Mouse (Mus musculus) liver, embryonic 14.5 days (tissue): ENCODE results near the gene Thbd. TPM values are rescaled to one million over a fixed set of nuclear protein-coding genes. Genes with fewer than 3 reads are reported as not detected.

ENCODE experiments used
- ATAC-seq: fragments of 200-750 bp; cut with Nextera tagmentation; 2 replicates; pipeline ENCODE4 v1.8.0; 2017; ENCODE audit warnings: moderate number of reproducible peaks, mild to moderate bottlenecking, moderate library complexity; ENCODE audit not compliant: insufficient read depth
- DNase-seq, 3 experiments: peaks; one replicate each; pipeline ENCODE4 v3.0.0-alpha.2; 2012 to 2013; ENCODE audit warnings: low read depth in 3 of 3, low spot score in 3 of 3
- H3K27ac ChIP-seq: fragments of 300-500 bp; sonication (generic); 2 replicates; pipeline ENCODE4 v1.5.1; 2014; ENCODE audit warnings: moderate library complexity, mild to moderate bottlenecking, control low read depth, inconsistent platforms
- H3K27me3 ChIP-seq: fragments of 300-500 bp; sonication (generic); 2 replicates; pipeline ENCODE4 v1.6.1; 2014; ENCODE audit warnings: mild to moderate bottlenecking, low read length, moderate library complexity; ENCODE audit not compliant: control insufficient read depth, insufficient read depth
- H3K36me3 ChIP-seq: fragments of 300-500 bp; sonication (generic); replicated peaks from 2 replicates; pipeline ENCODE4 v1.6.1; 2014; ENCODE audit warnings: low read depth; ENCODE audit not compliant: control insufficient read depth, insufficient read depth
- H3K4me1 ChIP-seq, 2 experiments: fragments of 200-500 bp in 1 of 2; fragments of 300-500 bp in 1 of 2; sonication (generic) in 1 of 2; replicated peaks; 2 replicates each; pipeline ENCODE4 v1.6.1; 2012 to 2014; ENCODE audit warnings: antibody characterized with exemption in 1 of 2, inconsistent platforms in 1 of 2, low read length in 1 of 2; ENCODE audit not compliant: control insufficient read depth in 2 of 2, insufficient read depth in 2 of 2
- H3K4me2 ChIP-seq: fragments of 300-500 bp; sonication (generic); 2 replicates; pipeline ENCODE4 v1.6.1; 2014; ENCODE audit warnings: low read depth, mild to moderate bottlenecking, control low read depth, moderate library complexity
- H3K4me3 ChIP-seq, 2 experiments: fragments of 200-500 bp in 1 of 2; fragments of 300-500 bp in 1 of 2; sonication (generic) in 1 of 2; 2 replicates each; pipeline ENCODE4 v1.5.1; 2012 to 2014; ENCODE audit warnings: low read depth in 2 of 2, low read length in 2 of 2, mild to moderate bottlenecking in 2 of 2, control low read depth in 1 of 2, inconsistent platforms in 1 of 2, moderate library complexity in 1 of 2; ENCODE audit not compliant: insufficient read depth in 1 of 2
- H3K9ac ChIP-seq: fragments of 300-500 bp; sonication (generic); replicated peaks from 2 replicates; pipeline ENCODE4 v1.6.1; 2014; ENCODE audit warnings: mild to moderate bottlenecking, control low read depth, moderate library complexity
- H3K9me3 ChIP-seq: fragments of 300-500 bp; sonication (generic); 2 replicates; pipeline ENCODE4 v1.6.1; 2016; ENCODE audit warnings: low read length, mixed read lengths; ENCODE audit not compliant: control insufficient read depth
- CTCF ChIP-seq: IDR thresholded peaks from 2 replicates; pipeline ENCODE4 v1.5.1; 2016; ENCODE audit warnings: antibody characterized with exemption, low read depth, control low read depth
- EP300 ChIP-seq: IDR thresholded peaks from 2 replicates; pipeline ENCODE4 v1.6.1; 2016; ENCODE audit warnings: antibody characterized with exemption, low read depth
- WGBS: fragments of 180-500 bp; shearing (Covaris S2); extraction: QIAGEN DNeasy Blood & Tissue Kit; methylation state at CpG from one replicate; pipeline ENCODE4 v1.1.7; 2014; ENCODE audit not compliant: insufficient replicate concordance; 5-methylcytosine and 5-hydroxymethylcytosine counted together
- polyA plus RNA-seq, 2 experiments: library from polyadenylated mRNA; depleted of rRNA in 1 of 2; stranded (reverse) in 1 of 2; unstranded in 1 of 2; fragments of >200 nt; fragmentation: Nextera tagmentation in 1 of 2; extraction: Ambion mirVana in 1 of 2; gene quantifications; 2 replicates each; pipeline versions ENCODE4 v1.2.1 to v1.2.3; 2012 to 2014

Gene Thbd
- polyA plus RNA-seq, 2 experiments: 0.74 to 0.95 TPM

DNA sequence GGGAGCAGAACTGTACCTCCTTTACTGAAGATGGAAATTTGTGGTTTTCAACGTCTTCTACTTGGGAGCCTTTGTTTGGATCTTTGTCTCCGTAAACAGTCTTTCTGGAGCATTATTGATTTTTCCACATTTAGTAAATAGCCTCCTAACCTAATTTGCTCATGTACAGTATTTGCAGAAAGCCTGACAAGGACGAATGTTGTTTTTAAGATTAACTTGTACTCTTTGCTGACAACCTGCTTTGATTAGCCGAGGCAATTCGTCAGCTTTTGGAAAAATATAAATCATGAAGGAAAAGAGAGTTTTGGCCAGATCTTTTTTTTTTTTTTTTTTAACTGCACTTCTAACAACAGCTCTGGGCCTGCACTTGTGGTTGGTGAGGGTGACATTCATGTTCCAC, 42.6 kb upstream of the Thbd start:
- no peak overlapping the region for H3K27ac ChIP-seq
- DNase-seq: no peak
- no peaks in the 10 kb centered on the region for H3K36me3 ChIP-seq
- no peak overlapping the region for H3K4me3 ChIP-seq
- TF ChIP-seq CTCF: no peak
- no peak for TF ChIP-seq EP300
- H3K27me3 ChIP-seq: no peaks in the 10 kb centered on the region
- no peak for ATAC-seq
- no peaks in the 10 kb centered on the region for H3K4me1 ChIP-seq
- H3K9me3 ChIP-seq: no peaks in the 10 kb centered on the region
- no peak overlapping the region for H3K4me2 ChIP-seq
- H3K9ac ChIP-seq: no peak overlapping the region
- 52% methylated on average over 5 of the region's 5 CpGs for WGBS

DNA sequence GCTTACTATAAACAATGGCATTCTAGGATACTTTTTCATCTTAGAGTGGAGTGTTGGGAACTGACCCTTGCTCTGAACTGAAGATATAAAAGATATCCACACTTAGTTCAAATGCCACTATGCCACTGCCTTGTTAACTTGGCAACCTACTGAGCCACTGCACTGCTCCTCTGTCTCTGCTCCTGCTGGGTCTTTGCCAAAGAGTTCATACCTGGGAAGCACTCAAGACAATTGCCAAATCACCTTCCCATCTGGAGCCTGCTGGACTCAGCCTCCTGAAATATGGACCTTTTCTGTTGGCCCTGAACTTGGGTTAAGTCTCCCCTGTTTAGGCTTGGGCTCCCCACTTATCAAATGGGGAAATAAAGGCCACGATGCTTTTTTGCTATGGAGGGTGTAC, 41.7 kb upstream of the Thbd start:
- Histone ChIP-seq H3K4me2 (no peak overlapping the region), H3K4me3 (no peak overlapping the region), H3K36me3 (no peaks in the 10 kb centered on the region), H3K4me1 (no peaks in the 10 kb centered on the region), H3K9ac (no peak overlapping the region), H3K27ac (no peak overlapping the region), H3K9me3 (no peaks in the 10 kb centered on the region), H3K27me3 (no peaks in the 10 kb centered on the region)
- 61% methylated on average over 1 of the region's 1 CpGs for WGBS
- DNase-seq: no peak
- ATAC-seq: no peak
- TF ChIP-seq EP300 (no peak), CTCF (no peak)

DNA sequence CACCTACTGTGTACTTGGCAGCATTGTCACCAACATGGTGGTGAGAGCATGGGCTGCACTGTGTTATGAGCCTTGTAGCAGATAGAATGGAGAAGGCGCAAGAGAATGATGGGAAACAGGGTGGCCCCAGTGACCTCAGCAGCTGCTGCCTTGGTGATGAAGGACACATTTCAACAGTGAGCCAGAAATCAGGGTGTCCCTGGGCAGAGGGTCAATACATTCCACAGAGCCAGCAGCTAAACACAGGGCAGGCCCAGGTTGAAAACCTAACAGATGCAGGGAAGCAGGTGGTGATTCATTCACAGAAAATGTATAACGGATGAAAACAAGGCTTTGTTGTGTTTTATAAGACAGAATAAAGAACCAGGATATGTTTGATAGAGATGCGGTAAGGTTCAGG, 38.5 kb upstream of the Thbd start:
- no peak overlapping the region for H3K4me3 ChIP-seq
- no peak overlapping the region for H3K27ac ChIP-seq
- WGBS: 68% methylated on average over 3 of the region's 3 CpGs
- TF ChIP-seq CTCF (no peak), EP300 (no peak)
- no peak overlapping the region for H3K9ac ChIP-seq
- DNase-seq (no peak), ATAC-seq (no peak)
- H3K27me3 ChIP-seq: no peaks in the 10 kb centered on the region
- no peaks in the 10 kb centered on the region for H3K36me3 ChIP-seq
- H3K4me1 ChIP-seq: 0 out of 4 replicates have a peak, but pooled peaks cover 0 to 5% of the 10 kb centered on the region in 2 experiments
- no peak overlapping the region for H3K4me2 ChIP-seq
- no peaks in the 10 kb centered on the region for H3K9me3 ChIP-seq

DNA sequence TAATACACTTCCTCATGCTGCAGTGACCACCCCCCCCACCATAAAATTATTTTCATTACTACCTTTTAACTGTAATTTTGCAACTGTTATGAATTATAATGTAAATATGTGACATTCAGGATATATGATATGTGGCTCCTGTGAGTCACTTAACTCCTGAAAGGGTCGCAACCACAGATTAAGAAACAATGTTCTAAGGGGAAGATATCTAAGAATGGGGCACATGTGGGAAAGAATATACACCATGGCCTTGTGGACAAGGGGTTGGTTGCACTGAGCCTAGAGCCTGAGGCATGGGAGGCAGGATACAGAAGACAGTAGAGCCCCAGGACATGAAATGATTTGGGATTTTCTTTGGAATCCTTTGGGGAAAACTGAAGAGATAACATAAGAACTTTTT, 37.6 kb upstream of the Thbd start:
- DNase-seq (no peak), ATAC-seq (no peak)
- no peaks in the 10 kb centered on the region for H3K9me3 ChIP-seq
- H3K9ac ChIP-seq: no peak overlapping the region
- no peak overlapping the region for H3K4me2 ChIP-seq
- H3K27ac ChIP-seq: no peak overlapping the region
- 72% methylated on average over 1 of the region's 1 CpGs for WGBS
- H3K4me3 ChIP-seq: no peak overlapping the region
- H3K27me3 ChIP-seq: no peaks in the 10 kb centered on the region
- TF ChIP-seq EP300 (no peak), CTCF (no peak)
- H3K4me1 ChIP-seq: 0 out of 4 replicates have a peak, but pooled peaks cover 0 to 5% of the 10 kb centered on the region in 2 experiments
- no peaks in the 10 kb centered on the region for H3K36me3 ChIP-seq

DNA sequence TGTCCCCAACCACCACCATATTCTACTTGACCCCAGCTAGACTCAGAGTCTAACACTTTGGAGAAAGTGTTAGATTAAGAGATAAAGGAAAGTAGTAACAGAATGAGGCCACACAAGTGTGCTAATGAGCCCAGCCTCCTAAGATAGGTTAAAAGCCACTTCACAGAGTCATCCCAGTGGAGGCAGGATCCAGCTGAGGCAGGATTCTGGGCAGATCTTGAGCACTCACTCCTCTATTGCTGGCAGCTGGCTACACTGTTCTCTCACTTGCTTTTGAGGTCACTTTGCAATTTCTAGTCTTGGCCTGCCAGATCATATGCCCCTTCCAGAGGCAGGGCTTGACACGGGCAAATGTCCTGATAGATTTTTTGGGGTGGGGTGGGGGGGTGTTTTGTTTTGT, 36.5 kb upstream of the Thbd start:
- H3K4me2 ChIP-seq: no peak overlapping the region
- H3K4me1 ChIP-seq: 0 out of 4 replicates have a peak, but pooled peaks cover 0 to 5% of the 10 kb centered on the region in 2 experiments
- no peak overlapping the region for H3K9ac ChIP-seq
- H3K4me3 ChIP-seq: no peak overlapping the region
- DNase-seq: no peak
- WGBS: 46% methylated on average over 1 of the region's 1 CpGs
- H3K36me3 ChIP-seq: no peaks in the 10 kb centered on the region
- ATAC-seq: no peak
- no peaks in the 10 kb centered on the region for H3K27me3 ChIP-seq
- no peak overlapping the region for H3K27ac ChIP-seq
- H3K9me3 ChIP-seq: no peaks in the 10 kb centered on the region
- no peak for TF ChIP-seq CTCF
- no peak for TF ChIP-seq EP300
